Mouse (Mus musculus) stomach, postnatal 0 days (tissue): ENCODE measurements around the gene Pdzk1ip1.

Source experiments
- CTCF ChIP-seq: IDR thresholded peaks from 2 replicates; pipeline ENCODE4 v1.5.1; 2016; ENCODE audit warnings: antibody characterized with exemption, low read depth, mild to moderate bottlenecking, moderate library complexity
- EP300 ChIP-seq: optimal IDR thresholded peaks from 2 replicates; pipeline ENCODE3; 2016; ENCODE audit warnings: antibody characterized with exemption

- TF ChIP-seq CTCF (no peak), EP300 (no peak)
Observed at GRCm38 (mm10) chr4:115055691-115056090, 32.8 kb upstream of the Pdzk1ip1 start.
